Mouse (Mus musculus) heart, adult 11 months (tissue): ENCODE measurements around the gene Bricd5.

ENCODE experiments used
- DNase-seq: peaks from one replicate; pipeline ENCODE4 v3.0.0; 2022

Bricd5 gene

GRCm38 (mm10) chr17:24463374-24464133 lies 10.1 kb upstream of the Bricd5 start:
- DNase-seq, result peak; percentile 90

- no peak for DNase-seq
Measured at GRCm38 (mm10) chr17:24468636-24469246, 4.9 kb upstream of the Bricd5 start.

GRCm38 (mm10) chr17:24469336-24469909 lies 4.3 kb upstream of the Bricd5 start:
- no peak for DNase-seq

GRCm38 (mm10) chr17:24469910-24470602 lies 3.6 kb upstream of the Bricd5 start, which contains the start of the genes E4f1 and Pgp:
Gene E4f1 (minus strand): TSS chr17:24470313.
Gene Pgp (plus strand): TSS chr17:24470392.
- peak; percentile 100 for DNase-seq

- DNase-seq, result peak; percentile 93
Measured at GRCm38 (mm10) chr17:24470701-24471527, 2.8 kb upstream of the Bricd5 start.

- DNase-seq, result peak; percentile 95
Measured at GRCm38 (mm10) chr17:24472512-24472911, 1.2 kb upstream of the Bricd5 start.

- peak; percentile 92 for DNase-seq
Measured at GRCm38 (mm10) chr17:24474557-24474956, 873 bp downstream of the Bricd5 start.

- DNase-seq, result peak; percentile 91
Measured at GRCm38 (mm10) chr17:24475586-24475985, 1.9 kb downstream of the Bricd5 start.

GRCm38 (mm10) chr17:24476022-24476776 lies 2.5 kb downstream of the Bricd5 start:
- peak; percentile 93 for DNase-seq

- peak; percentile 92 for DNase-seq
Measured at GRCm38 (mm10) chr17:24477053-24477984, 3.6 kb downstream of the Bricd5 start.

GRCm38 (mm10) chr17:24477985-24478600 lies 4.4 kb downstream of the Bricd5 start:
- peak; percentile 94 for DNase-seq

GRCm38 (mm10) chr17:24478663-24479380 lies 5.1 kb downstream of the Bricd5 start, which contains the start of gene Mlst8:
Gene Mlst8 (minus strand): TSS chr17:24479078.
- DNase-seq, result peak; percentile 100

- DNase-seq, result no peak
Measured at GRCm38 (mm10) chr17:24479431-24479830, 5.7 kb downstream of the Bricd5 start.

- no peak for DNase-seq
Measured at GRCm38 (mm10) chr17:24480201-24480826, 6.6 kb downstream of the Bricd5 start.

- no peak for DNase-seq
Measured at GRCm38 (mm10) chr17:24481027-24481815, 7.5 kb downstream of the Bricd5 start.

GRCm38 (mm10) chr17:24483495-24483894 lies 9.8 kb downstream of the Bricd5 start:
- DNase-seq, result no peak

- DNase-seq, result no peak
Measured at GRCm38 (mm10) chr17:24485090-24485860, 11.6 kb downstream of the Bricd5 start.
